Mouse (Mus musculus) cerebellum, adult 11 months (tissue): ENCODE measurements around the gene Pcbp2.

ENCODE experiments used
- DNase-seq: peaks from one replicate; pipeline ENCODE4 v3.0.0; 2022

Pcbp2 gene

GRCm38 (mm10) chr15:102508336-102508735 is 38.0 kb downstream of the Pcbp2 start:
- no peak for DNase-seq

DNA sequence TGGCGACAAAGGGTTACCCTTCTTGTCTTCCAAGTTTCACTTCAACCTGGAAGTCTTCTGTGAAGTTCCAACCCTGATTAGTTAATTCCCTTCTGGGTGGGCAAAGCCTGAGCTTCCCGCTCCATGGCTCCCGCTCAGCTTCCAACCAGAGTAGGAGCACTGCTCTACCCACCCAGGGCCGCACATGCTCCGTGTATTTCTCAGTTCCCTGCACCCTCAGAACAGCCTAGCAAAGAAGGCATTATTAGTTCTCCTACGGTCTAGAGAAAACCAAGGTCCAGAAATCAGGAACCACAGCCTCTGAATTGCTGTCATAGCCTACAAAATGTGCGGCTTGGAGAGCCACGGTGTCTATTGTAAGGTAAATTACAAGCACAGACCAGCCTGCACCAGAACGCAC is 39.8 kb downstream of the Pcbp2 start:
- DNase-seq = no peak

DNA sequence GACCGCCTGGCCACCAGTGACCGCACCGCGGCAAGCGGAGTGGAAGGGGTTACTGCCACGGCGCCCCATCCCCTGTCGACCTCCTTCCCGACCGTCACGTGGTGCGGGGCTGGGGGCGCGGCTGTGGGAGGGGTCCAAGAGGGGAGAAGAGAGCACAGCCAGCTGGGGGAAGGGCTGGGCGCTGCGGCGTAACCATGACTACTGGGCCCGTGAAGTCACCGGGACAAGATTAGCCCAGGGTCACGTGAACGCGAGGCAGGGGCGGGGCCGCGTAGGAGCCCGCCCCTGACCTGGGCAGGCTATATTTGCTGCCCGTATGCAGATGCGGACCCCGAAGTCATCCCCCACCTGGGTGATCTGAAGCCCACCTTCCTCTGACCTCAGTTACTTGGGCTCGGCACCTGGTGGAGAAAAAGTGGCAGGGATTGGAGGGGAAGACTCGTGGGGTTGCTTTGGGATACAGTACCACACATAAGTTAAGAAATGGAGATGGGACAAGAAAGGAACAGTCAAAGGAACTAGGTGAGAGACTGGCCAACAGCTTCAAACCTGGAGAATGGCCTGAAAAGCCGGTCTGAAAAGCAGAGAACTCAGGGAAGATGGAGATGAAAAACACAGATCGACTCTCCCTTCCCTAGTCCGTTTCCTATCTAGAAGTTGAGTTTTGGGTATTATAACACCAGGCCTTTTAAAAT is 40.4 kb downstream of the Pcbp2 start:
- peak; percentile 74 for DNase-seq

DNA sequence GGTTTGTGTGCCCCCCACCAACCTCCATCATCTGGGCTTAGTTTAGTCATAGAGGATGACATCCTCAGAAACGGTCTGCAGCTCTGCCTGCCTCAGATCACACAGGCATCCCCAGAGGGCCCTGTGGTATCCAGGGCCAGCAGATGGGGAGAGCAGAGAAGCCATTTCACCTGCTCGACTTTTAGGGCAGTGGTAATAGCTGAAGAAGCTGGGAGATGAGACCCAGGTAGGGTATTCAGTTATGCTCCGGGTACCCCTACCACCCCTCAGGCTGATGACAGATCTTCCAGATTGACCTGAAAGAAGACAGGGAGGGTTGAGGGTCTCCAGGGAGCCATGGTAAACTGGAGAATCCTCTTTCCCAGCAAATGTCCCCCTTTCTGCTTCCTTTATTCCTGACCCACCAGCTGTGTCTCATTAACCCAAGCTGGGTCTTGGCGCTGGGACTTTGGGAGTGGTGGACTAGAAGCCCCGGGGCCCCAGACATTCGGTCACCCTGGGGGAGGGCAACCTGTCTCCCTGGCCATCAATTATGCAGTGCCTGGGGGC is 41.0 kb downstream of the Pcbp2 start:
- DNase-seq = no peak

DNA sequence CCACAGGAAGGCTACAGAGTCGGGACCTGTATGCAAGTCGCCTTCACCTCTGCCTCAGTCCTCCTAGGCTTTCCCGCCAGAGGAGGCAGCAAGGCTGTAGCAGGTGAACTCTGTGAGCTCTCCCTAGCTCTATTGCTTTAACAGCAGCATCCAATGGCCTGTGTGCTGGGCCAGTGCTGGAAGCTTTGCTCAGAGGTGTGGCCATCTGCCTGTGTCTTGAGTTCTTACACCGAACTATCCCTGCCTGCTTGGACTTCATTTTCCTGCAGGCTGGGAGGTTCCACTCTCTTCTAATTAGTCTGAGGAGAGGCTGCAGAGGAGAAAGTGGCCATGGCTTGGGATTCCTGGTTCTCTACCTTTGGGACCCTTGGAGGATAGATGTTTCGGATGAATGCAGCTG is 41.7 kb downstream of the Pcbp2 start:
- DNase-seq = no peak

GRCm38 (mm10) chr15:102512471-102512870 is 42.1 kb downstream of the Pcbp2 start:
- DNase-seq = no peak

- no peak for DNase-seq
Measured at GRCm38 (mm10) chr15:102513004-102513403, 42.7 kb downstream of the Pcbp2 start.

GRCm38 (mm10) chr15:102515261-102515660 is 44.9 kb downstream of the Pcbp2 start:
- DNase-seq = no peak

GRCm38 (mm10) chr15:102515791-102516190 is 45.5 kb downstream of the Pcbp2 start:
- no peak for DNase-seq

GRCm38 (mm10) chr15:102516293-102516692 is 46.0 kb downstream of the Pcbp2 start:
- peak; percentile 67 for DNase-seq

DNA sequence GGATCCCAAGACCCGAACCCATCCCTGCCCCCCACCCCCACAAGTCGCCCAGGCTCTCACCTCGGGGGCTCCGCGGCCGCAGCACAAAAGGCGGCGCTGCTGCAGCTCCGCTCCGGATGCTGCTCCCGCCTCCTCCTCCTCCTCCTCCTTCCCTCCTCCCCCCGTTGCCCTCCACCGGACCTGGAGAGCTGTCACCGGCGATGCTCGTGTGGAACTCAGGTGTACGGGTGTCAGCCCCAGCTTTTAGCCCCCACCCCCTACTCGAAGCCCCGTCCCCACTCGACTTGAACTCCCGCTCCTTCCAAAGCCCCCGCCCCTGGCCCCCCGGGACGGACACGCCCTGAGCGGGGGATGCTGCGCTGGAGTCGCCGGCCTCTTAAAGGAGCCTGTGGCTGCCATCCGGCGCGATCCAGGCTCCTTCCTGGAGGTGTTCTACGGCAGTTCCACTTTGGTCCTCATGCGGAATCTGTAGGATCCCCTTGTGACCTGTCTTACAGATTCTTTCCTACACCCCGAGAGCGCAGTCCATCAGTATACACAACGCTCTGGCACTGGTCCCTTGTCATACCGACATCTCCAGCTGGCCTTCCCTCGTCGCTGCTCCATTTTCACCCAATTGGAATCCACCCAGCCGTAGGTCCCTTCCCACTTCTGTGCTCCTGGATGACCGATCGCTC is 46.5 kb downstream of the Pcbp2 start, which contains the start of gene Map3k12:
Gene Map3k12, minus strand, starts transcription at position 337 of the 677 bp plus-strand sequence.
- DNase-seq = peak; percentile 81

DNA sequence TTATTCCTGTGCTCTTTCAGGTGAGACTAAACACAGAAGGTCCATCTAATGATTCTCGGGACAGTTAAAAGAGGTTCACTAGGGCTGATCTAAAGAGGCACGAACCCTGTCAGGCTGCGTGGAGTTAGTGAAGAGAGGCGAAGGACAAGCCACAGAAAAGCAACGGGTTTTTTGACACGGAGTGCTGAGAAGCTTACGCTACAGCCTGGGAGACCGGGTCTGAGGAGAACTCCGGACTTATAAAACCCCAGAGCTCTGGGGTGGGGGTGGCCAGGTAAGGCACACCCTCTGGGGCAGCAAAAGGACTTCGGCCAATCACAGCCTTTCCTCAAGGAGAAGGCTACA is 47.3 kb downstream of the Pcbp2 start:
- no peak for DNase-seq

DNA sequence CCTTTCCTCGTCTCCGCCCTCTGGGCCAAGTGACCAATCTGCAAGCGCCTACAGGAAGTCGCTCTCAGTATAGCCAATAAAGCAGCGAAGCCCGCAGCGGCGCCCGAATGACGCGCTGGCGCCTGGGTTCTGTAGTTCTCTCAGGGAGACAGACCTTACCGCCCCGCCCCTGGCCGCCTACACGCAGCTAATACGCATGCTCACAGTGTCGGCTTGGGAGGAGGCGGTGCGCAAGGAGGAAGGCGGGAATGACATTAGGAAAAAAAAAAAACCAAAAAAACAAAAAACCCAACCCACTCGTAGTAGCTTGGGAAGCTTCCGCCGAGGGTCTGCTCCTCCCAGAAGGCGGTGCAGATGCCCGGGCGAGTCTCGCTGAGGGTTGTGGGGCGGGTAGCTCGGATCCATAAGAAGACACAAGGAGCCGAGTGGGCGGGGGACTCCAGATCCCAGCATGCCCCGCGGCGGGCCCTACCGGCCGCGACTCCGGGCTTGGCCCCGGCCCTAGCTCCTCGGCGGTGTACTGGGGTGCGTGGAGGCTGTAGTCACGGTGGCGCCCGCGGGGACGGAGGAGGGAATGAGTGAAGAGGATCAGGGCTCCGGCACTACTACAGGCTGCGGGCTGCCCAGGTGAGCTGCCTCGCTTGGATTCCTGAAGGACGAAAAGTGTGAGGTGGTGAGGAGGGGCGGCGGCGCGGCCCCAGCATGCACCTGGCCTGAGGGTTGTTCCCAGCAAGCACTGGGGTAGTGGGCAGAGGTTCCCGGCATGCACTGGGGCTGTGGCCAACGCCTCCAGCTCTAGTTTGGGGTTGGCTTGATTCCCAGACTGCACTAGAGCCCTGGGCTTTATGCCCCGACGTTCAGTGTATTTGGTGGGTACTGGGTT is 47.9 kb downstream of the Pcbp2 start, which contains the start of gene Tarbp2:
Gene Tarbp2, plus strand, starts transcription at position 217 of the 883 bp plus-strand sequence.
- peak; percentile 100 for DNase-seq

DNA sequence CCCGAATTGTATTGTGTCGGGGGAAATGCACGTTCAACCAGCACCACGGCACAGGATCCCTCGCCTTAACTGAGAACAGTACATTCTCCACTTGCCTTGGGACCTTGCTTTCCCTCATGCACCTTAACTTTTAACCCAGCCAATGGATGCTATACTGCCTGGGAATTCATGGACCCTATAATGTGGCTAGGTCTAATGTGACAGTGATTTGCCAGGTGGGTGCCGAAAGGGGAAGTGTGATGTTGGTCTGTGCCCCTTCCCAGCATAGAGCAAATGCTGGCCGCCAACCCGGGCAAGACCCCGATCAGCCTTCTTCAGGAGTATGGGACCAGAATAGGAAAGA is 48.5 kb downstream of the Pcbp2 start:
- DNase-seq = no peak

DNA sequence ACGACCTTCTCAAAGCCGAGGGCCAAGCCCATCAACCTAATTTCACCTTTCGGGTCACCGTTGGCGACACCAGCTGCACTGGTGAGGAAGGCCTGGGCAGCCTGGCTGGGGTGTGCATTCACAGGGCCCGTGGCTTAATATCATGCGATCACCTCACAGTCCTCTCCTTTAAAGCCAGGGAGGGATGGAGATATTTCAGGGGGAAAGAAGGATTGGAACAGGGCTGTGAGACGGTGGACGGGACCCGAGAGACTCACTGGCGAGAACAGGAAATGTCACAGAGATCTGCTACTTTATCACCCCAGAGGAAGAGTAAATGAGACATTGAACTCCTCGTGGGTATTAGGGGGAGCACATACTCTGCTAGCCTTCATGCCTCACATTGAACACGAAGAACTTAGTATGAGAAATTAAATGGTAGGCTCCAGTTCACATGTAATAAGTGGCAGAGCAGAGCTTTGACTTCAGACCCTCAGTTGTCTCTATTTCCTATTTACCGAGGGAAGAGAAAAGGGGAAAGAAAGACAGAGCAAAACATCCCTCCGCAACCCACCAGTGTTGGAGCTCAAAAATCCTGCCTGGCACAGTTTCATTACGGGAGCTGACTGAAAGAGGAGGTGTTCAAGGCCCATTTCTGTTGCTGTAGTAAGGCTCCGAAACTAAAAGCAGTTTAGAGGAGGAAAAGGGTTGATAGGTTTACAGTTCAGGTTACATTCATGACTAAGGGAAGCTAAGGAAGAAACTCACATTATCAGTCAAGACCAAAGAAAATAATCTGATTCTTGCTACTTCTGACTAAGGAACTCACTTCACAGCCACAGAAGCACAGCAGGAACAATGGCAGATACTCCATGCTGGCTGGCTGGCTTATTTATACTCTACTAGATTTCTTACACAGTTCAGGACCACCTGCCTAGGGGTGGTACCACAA is 49.1 kb downstream of the Pcbp2 start:
- DNase-seq = no peak

DNA sequence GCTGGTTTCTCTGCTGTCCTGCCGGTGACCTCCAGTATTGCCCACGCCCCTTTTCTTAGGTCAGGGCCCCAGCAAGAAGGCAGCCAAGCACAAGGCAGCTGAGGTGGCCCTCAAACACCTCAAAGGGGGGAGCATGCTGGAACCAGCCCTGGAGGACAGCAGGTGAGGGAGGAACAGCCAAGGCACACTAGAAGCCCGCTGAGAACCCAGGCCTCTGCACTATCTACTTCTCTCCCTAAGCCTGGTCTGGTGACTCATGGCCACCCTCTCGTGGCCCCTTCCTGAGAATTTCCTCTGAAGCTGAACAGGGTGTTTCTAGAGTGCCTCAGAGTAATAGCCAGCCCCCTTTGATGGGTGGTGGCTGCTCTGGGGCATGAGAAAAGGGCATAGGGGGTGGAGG is 50.1 kb downstream of the Pcbp2 start:
- no peak for DNase-seq

DNA sequence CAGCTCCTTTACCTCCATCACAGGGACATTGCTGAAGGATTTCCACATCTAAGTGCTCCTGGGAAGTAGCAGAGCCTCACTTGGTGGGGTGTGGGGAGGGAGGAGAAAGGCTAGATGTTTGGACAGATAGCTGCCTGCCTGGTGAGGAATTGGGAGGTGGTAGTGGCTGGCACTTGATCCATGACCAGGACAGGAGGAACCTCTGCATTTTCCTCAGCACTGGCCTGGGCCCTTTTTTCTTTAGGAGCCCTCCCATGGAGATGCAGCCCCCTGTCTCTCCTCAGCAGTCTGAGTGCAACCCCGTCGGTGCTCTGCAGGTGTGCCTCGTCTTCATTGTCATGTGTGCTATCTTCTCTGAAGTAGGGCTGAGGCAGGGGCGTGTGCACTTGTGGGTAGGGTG is 51.1 kb downstream of the Pcbp2 start:
- DNase-seq = no peak

DNA sequence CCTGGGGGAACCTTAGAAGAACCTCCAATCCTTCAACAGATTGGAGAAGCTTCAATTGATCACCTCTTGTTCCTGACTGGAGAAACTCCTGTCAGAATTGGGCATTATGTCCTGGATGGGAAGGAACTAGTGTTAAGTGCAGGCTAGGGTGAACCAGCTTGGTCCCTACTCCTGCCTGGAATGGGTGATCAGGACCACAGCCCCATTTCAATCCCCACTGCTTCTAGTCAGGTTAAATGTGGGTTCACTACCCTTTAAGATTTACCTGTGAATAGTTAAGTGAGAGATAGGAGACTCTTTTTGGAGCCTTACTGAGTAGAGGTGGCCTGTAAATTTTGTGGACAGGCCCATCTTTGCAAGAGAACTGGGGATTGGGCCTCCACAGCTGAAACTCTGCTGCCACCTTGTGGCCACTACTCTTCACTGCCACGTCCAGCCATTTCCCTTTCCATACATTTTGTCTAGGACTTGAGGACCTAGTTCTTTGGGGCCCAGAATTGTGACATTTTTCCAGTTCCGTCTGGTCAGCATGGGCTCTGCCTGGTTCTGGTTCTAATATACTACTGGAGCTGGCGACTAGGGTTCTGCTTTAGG is 54.6 kb downstream of the Pcbp2 start, which contains the start of gene Npff:
Gene Npff, minus strand, starts transcription at position 51 of the 594 bp plus-strand sequence.
- peak; percentile 83 for DNase-seq

DNA sequence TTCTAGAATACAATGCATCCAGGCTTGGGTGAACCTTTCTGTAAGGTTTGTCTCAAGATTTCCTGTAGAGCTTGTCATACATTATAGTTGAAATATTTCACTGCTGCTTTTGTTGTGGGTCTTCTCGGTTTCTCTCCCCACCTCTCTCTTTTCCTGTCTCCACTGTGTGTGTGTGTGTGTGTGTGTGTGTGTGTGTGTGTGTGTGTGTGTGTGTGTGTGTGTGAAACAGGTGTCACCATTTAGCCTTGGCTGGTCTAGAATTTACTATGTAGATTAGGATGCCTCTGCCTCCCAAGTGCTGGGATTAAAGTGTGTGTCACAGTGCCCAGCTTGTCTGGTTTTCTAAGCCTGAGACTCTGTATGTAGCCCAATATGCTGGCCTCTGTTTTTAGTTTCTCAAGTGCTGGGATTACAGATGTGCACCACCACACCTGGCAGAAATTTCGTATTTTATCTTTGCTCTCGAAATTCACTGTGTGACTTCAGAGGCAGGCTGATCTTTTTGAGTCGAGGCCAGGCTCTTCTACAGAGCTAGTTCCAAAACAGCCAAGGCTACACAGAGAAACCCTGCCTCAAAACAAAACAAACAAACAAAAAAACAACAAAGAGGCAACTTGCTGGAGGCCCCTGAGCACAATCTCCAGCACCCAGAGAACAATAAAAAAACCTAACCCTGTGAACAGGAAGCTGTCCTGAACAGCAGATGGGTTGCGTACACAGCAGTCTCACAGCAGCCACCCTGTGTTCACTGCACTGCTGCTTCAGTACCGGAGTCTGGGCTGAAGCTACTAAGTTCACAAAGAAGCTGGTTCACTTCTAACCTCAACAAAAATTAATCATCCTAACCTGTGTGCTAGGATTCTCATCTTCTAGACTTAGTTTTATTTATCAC is 56.0 kb downstream of the Pcbp2 start:
- DNase-seq = no peak

GRCm38 (mm10) chr15:102527936-102528335 is 57.6 kb downstream of the Pcbp2 start:
- DNase-seq = no peak

DNA sequence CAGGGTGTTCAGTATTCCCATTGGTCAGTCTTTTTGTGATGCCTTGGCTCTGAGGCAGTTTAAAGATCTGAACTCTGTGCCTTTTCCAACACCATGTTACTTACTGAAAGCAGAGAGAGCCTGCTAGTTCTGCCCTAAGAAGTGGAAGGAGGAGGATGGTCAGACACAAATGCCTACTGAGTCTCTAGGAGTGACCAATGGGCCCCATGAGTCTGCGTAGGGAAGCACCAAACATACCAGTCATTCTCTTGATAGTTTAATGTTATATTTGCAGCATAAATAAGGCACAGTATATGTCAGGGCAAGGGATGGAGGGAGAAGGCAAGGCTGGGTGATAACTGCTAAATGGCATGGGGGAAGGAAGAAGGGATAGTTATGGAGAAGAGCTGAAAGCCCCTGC is 58.1 kb downstream of the Pcbp2 start:
- no peak for DNase-seq
